Mouse (Mus musculus): Measurements from ENCODE around the gene Scp2.

The Scp2 gene

GRCm38 (mm10) chr4:108045136-108046107, 99.4 kb downstream of the Scp2 start:
- TF ChIP-seq GATA4 (IDR thresholded peaks at IDR 0.05; ENCODE audit: insufficient replicate concordance, low read length): no peak

GRCm38 (mm10) chr4:108037027-108037426, 107.8 kb downstream of the Scp2 start:
- TF ChIP-seq GATA4 (IDR thresholded peaks at IDR 0.05; ENCODE audit: insufficient replicate concordance, low read length): no peak

- no peak for TF ChIP-seq GATA4 (IDR thresholded peaks at IDR 0.05; ENCODE audit: insufficient replicate concordance, low read length)
Observed at GRCm38 (mm10) chr4:108033041-108033764, 111.6 kb downstream of the Scp2 start.

GRCm38 (mm10) chr4:108032352-108032849, 112.4 kb downstream of the Scp2 start:
- no peak for TF ChIP-seq GATA4 (IDR thresholded peaks at IDR 0.05; ENCODE audit: insufficient replicate concordance, low read length)

GRCm38 (mm10) chr4:108031502-108032351, 113.1 kb downstream of the Scp2 start:
- no peak for TF ChIP-seq GATA4 (IDR thresholded peaks at IDR 0.05; ENCODE audit: insufficient replicate concordance, low read length)

- TF ChIP-seq GATA4 (IDR thresholded peaks at IDR 0.05; ENCODE audit: insufficient replicate concordance, low read length): no peak
Observed at GRCm38 (mm10) chr4:108030888-108031501, 113.8 kb downstream of the Scp2 start.

- TF ChIP-seq GATA4 (IDR thresholded peaks at IDR 0.05; ENCODE audit: insufficient replicate concordance, low read length): no peak
Observed at GRCm38 (mm10) chr4:108026193-108026592, 118.6 kb downstream of the Scp2 start.

- TF ChIP-seq GATA4 (IDR thresholded peaks at IDR 0.05; ENCODE audit: insufficient replicate concordance, low read length): no peak
Observed at GRCm38 (mm10) chr4:108025269-108025668, 119.5 kb downstream of the Scp2 start.

GRCm38 (mm10) chr4:108024641-108025040, 120.2 kb downstream of the Scp2 start:
- TF ChIP-seq GATA4 (IDR thresholded peaks at IDR 0.05; ENCODE audit: insufficient replicate concordance, low read length): no peak

GRCm38 (mm10) chr4:108023186-108023585, 121.6 kb downstream of the Scp2 start:
- TF ChIP-seq GATA4 (IDR thresholded peaks at IDR 0.05; ENCODE audit: insufficient replicate concordance, low read length): no peak

- no peak for TF ChIP-seq GATA4 (IDR thresholded peaks at IDR 0.05; ENCODE audit: insufficient replicate concordance, low read length)
Observed at GRCm38 (mm10) chr4:108020178-108020577, 124.6 kb downstream of the Scp2 start.

GRCm38 (mm10) chr4:108018961-108019921, 125.6 kb downstream of the Scp2 start:
- TF ChIP-seq GATA4 (IDR thresholded peaks at IDR 0.05; ENCODE audit: insufficient replicate concordance, low read length): no peak

- no peak for TF ChIP-seq GATA4 (IDR thresholded peaks at IDR 0.05; ENCODE audit: insufficient replicate concordance, low read length)
Observed at GRCm38 (mm10) chr4:108018241-108018923, 126.4 kb downstream of the Scp2 start.
